Mouse (Mus musculus): ENCODE measurements around the gene Emsy. TPM values are rescaled to one million over a fixed set of nuclear protein-coding genes. Genes with fewer than 3 reads are reported as not detected.
A peak's percentile ranks its signal among the peaks of the same experiment; 100 is the strongest.

Emsy gene
- polyA plus RNA-seq, 1 experiment from 2014 or later: 4.6 TPM

DNA sequence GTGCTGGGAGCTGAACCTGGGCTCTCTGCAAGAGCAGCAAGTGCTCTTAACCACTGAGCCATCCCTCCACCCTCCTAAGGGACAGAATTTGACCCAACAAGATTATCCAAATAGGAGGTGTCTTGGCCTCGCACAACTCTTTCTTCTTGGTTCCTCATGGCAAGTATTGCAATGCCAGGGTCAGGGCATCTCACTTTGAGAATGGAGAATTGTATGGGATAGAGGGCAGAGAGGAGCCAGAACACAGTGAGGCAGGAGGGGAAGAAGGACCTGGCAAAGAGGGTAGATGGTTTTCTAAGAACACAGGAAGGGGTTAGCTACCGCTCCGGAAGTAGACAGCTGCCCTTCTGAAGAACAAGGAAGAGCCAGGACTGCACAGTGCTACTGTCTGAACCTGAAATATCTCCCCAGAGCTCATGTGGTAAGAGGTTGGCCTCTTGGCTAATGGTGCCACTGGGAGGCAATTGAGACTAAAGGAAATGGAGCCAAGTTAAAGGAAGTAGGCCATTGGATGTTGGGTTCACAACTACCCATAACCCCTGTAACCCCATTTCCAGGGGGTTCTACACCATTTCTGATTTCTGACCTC lies 80.8 kb downstream of the Emsy start:
- Histone ChIP-seq H3K9me3 (replicated peaks) (no peaks in the 10 kb centered on the region), H3K4me3 (replicated peaks) (no peak overlapping the region), H3K4me2 (no peak overlapping the region), H3K9ac (no peak overlapping the region), H3K4me1 (replicated peaks) (peaks cover 15% of the 10 kb centered on the region), H3K36me3 (no peaks in the 10 kb centered on the region), H3K27me3 (no peaks in the 10 kb centered on the region), H3K27ac (no peak overlapping the region)
- 77% methylated on average over 3 of the region's 3 CpGs for WGBS (ENCODE audit: insufficient replicate concordance)
- no peak for ATAC-seq (ENCODE audit: low read depth)
- DNase-seq: no peak

DNA sequence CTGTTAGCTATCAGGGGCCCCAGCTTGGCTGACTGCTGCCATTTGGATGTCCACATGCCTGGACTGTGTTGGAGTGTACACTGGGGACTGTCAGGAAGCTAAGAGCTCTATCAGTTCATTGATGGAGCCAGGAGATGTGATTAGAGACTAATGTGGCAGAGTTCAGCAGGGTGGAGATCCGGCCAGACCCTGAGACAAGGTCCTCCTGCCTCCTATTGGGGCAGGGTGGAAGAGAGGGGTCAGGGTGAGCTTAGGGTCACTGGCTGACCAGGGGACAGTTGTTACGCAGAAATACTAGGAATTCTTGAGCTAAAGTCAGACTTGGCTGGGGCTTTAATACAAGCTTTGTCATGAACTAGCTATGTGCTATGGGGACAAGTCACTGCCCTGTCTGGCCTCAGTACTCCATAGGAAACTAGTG lies 81.8 kb downstream of the Emsy start:
- Histone ChIP-seq H3K4me3 (replicated peaks) (no peak overlapping the region), H3K4me2 (no peak overlapping the region), H3K4me1 (replicated peaks) (peaks cover 15% of the 10 kb centered on the region), H3K9ac (no peak overlapping the region), H3K27ac (no peak overlapping the region), H3K36me3 (no peaks in the 10 kb centered on the region), H3K27me3 (no peaks in the 10 kb centered on the region), H3K9me3 (replicated peaks) (no peaks in the 10 kb centered on the region)
- ATAC-seq (ENCODE audit: low read depth) (no peak), DNase-seq (no peak)
- WGBS (ENCODE audit: insufficient replicate concordance): 57% methylated on average over 2 of the region's 2 CpGs

DNA sequence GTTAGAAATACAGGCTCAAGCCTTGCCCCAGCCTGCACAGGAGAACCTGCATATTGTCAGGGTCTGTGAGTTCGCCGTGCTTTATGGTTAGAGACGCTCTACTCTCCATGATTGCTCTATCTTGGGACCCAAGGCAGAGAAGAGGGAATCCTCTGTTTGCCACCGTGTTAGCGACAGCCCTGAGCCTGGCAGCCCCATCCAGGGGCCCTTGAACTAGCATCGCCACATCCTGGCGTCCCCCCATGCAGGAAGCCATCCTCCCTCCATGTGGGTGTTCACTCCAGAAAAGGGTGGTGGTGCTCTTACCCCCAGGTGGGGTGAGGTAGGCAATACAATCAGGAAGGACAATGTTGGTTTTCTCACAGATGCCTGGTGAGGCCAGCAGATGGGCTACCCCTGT lies 82.3 kb downstream of the Emsy start:
- Histone ChIP-seq H3K9ac (no peak overlapping the region), H3K4me1 (replicated peaks) (peaks cover 15% of the 10 kb centered on the region), H3K36me3 (no peaks in the 10 kb centered on the region), H3K27ac (no peak overlapping the region), H3K9me3 (replicated peaks) (no peaks in the 10 kb centered on the region), H3K4me3 (replicated peaks) (no peak overlapping the region), H3K27me3 (no peaks in the 10 kb centered on the region), H3K4me2 (no peak overlapping the region)
- 62% methylated on average over 7 of the region's 7 CpGs for WGBS (ENCODE audit: insufficient replicate concordance)
- ATAC-seq (ENCODE audit: low read depth): no peak
- no peak for DNase-seq

GRCm38 (mm10) chr7:98573231-98573781 lies 83.3 kb downstream of the Emsy start:
- Histone ChIP-seq H3K27me3 (no peaks in the 10 kb centered on the region), H3K27ac (peak overlapping the region; percentile 65), H3K9ac (no peak overlapping the region), H3K4me1 (replicated peaks) (peaks cover 15% of the 10 kb centered on the region), H3K4me3 (replicated peaks) (no peak overlapping the region), H3K36me3 (no peaks in the 10 kb centered on the region), H3K9me3 (replicated peaks) (no peaks in the 10 kb centered on the region), H3K4me2 (no peak overlapping the region)
- DNase-seq: no peak
- 0 out of 2 replicates have a peak, but pooled peaks have one; percentile 36 for ATAC-seq (ENCODE audit: low read depth)
- WGBS (ENCODE audit: insufficient replicate concordance): 26% methylated on average over 10 of the region's 10 CpGs

DNA sequence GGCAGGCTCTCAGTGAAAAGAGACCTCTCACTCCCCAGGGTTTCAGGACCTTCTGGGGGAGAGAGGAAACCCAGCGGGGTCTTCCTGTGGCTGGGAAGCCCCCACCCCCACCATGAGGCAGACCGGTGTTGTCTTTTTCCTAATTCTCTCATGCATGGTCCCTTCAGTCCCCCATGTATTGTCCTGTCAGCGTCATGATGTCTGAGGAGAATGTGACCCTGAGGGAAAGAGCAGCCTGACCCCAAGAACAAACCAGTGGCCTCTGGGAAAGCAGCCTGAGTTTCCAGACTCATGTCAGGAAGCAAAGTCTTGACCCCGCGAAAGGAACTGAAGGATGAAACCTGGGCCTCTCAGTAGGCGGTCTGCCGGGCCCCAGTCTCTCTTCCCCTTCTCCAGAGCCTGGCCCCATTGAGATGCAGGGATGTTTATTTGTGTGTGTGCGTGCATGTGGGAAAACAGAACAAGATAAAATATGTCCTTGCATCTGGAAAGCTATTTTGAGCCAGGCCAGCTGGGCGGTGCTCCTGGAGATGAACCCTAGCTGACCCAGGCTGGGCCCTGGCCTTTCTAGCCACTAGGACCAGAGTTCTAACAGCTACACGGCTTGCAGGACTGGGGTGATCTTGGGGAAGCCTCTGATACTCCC lies 84.2 kb downstream of the Emsy start:
- H3K9ac ChIP-seq: no peak overlapping the region
- no peak for DNase-seq
- H3K27me3 ChIP-seq: no peaks in the 10 kb centered on the region
- H3K36me3 ChIP-seq: no peaks in the 10 kb centered on the region
- H3K4me1 ChIP-seq (replicated peaks): peaks cover 15% of the 10 kb centered on the region
- peak; percentile 61; the same call in 1 of the 2 replicates for ATAC-seq (ENCODE audit: low read depth)
- H3K27ac ChIP-seq: peak overlapping the region; percentile 65; the same call in 1 of the 2 replicates
- no peak overlapping the region for H3K4me2 ChIP-seq
- WGBS (ENCODE audit: insufficient replicate concordance): 33% methylated on average over 10 of the region's 10 CpGs
- H3K4me3 ChIP-seq (replicated peaks): no peak overlapping the region
- H3K9me3 ChIP-seq (replicated peaks): no peaks in the 10 kb centered on the region

- no peak overlapping the region for H3K27ac ChIP-seq
- H3K27me3 ChIP-seq: no peaks in the 10 kb centered on the region
- no peaks in the 10 kb centered on the region for H3K36me3 ChIP-seq
- DNase-seq (no peak), ATAC-seq (ENCODE audit: low read depth) (no peak)
- H3K4me2 ChIP-seq: no peak overlapping the region
- no peak overlapping the region for H3K9ac ChIP-seq
- H3K4me1 ChIP-seq (replicated peaks): peaks cover 15% of the 10 kb centered on the region
- H3K4me3 ChIP-seq (replicated peaks): no peak overlapping the region
- WGBS (ENCODE audit: insufficient replicate concordance): 58% methylated on average over 8 of the region's 8 CpGs
- H3K9me3 ChIP-seq (replicated peaks): no peaks in the 10 kb centered on the region
Observed at GRCm38 (mm10) chr7:98570824-98571505, 85.6 kb downstream of the Emsy start.

GRCm38 (mm10) chr7:98567056-98567455 lies 89.5 kb downstream of the Emsy start:
- DNase-seq (no peak), ATAC-seq (ENCODE audit: low read depth) (no peak)
- H3K36me3 ChIP-seq: no peaks in the 10 kb centered on the region
- H3K4me3 ChIP-seq (replicated peaks): no peak overlapping the region
- no peaks in the 10 kb centered on the region for H3K9me3 ChIP-seq (replicated peaks)
- H3K9ac ChIP-seq: no peak overlapping the region
- H3K27ac ChIP-seq: no peak overlapping the region
- 27% methylated on average over 5 of the region's 5 CpGs for WGBS (ENCODE audit: insufficient replicate concordance)
- peaks cover 10% of the 10 kb centered on the region for H3K4me1 ChIP-seq (replicated peaks)
- no peaks in the 10 kb centered on the region for H3K27me3 ChIP-seq
- no peak overlapping the region for H3K4me2 ChIP-seq

- Histone ChIP-seq H3K4me2 (no peak overlapping the region), H3K36me3 (no peaks in the 10 kb centered on the region), H3K9ac (no peak overlapping the region), H3K27me3 (no peaks in the 10 kb centered on the region), H3K9me3 (replicated peaks) (no peaks in the 10 kb centered on the region), H3K4me1 (replicated peaks) (peaks cover 5% of the 10 kb centered on the region), H3K27ac (peak overlapping the region; percentile 55), H3K4me3 (replicated peaks) (no peak overlapping the region)
- DNase-seq (peak; percentile 8), ATAC-seq (ENCODE audit: low read depth) (peak; percentile 82)
- WGBS (ENCODE audit: insufficient replicate concordance): 28% methylated on average over 9 of the region's 9 CpGs
Observed at GRCm38 (mm10) chr7:98564607-98565364, 91.8 kb downstream of the Emsy start.

DNA sequence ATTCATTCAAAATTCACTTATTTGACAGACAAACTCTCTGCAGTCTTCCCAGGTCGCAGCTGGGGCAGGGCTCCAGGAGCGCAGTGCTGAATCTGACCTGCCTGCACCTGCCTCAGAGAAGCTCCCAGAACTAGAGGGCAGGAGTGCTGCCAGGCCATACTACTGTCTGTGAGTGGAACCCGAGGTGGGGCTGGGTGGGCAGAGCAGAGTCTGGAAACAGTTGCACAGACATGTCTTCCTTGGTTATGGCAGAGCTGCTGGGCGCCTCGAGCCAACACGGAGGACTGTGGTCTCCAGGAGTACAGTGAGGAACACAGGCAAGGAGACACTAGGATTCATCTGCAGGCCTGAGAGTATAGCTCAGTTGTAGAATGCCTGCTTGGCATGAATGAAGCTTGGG lies 92.6 kb downstream of the Emsy start:
- WGBS (ENCODE audit: insufficient replicate concordance): 77% methylated on average over 6 of the region's 6 CpGs
- ATAC-seq (ENCODE audit: low read depth) (no peak), DNase-seq (no peak)
- peaks cover 5% of the 10 kb centered on the region for H3K4me1 ChIP-seq (replicated peaks)
- no peaks in the 10 kb centered on the region for H3K36me3 ChIP-seq
- H3K27ac ChIP-seq: peak overlapping the region; percentile 55
- H3K9me3 ChIP-seq (replicated peaks): no peaks in the 10 kb centered on the region
- no peaks in the 10 kb centered on the region for H3K27me3 ChIP-seq
- no peak overlapping the region for H3K9ac ChIP-seq
- no peak overlapping the region for H3K4me2 ChIP-seq
- no peak overlapping the region for H3K4me3 ChIP-seq (replicated peaks)

DNA sequence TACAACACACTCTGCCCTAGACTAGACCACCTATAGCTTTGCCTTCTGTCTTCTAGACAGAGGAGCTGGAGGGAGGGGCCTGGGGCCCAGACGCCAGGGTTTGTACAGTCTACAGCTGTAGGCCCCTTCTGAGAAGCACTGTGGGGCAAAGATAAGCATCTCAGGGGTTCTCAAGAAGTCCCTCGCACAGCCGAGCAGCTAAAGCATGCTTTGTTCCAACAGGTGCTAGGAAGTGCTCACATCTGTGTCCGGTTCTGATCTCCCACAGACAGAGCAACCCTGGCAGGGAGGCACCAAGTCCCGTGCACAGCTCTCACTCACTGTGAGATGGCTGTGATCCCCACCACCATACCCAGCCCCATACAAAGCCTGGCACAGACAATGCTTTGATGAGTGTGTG lies 93.6 kb downstream of the Emsy start:
- H3K9me3 ChIP-seq (replicated peaks): no peaks in the 10 kb centered on the region
- no peaks in the 10 kb centered on the region for H3K27me3 ChIP-seq
- WGBS (ENCODE audit: insufficient replicate concordance): 33% methylated on average over 5 of the region's 5 CpGs
- H3K4me1 ChIP-seq (replicated peaks): peaks cover 9% of the 10 kb centered on the region
- no peak overlapping the region for H3K4me3 ChIP-seq (replicated peaks)
- H3K4me2 ChIP-seq: no peak overlapping the region
- H3K36me3 ChIP-seq: no peaks in the 10 kb centered on the region
- ATAC-seq (ENCODE audit: low read depth): no peak
- no peak for DNase-seq
- no peak overlapping the region for H3K27ac ChIP-seq
- no peak overlapping the region for H3K9ac ChIP-seq

GRCm38 (mm10) chr7:98562186-98562585 lies 94.4 kb downstream of the Emsy start:
- Histone ChIP-seq H3K9me3 (replicated peaks) (no peaks in the 10 kb centered on the region), H3K27ac (no peak overlapping the region), H3K36me3 (no peaks in the 10 kb centered on the region), H3K4me2 (no peak overlapping the region), H3K4me3 (replicated peaks) (no peak overlapping the region), H3K4me1 (replicated peaks) (peaks cover 9% of the 10 kb centered on the region), H3K27me3 (no peaks in the 10 kb centered on the region), H3K9ac (no peak overlapping the region)
- 50% methylated on average over 8 of the region's 8 CpGs for WGBS (ENCODE audit: insufficient replicate concordance)
- ATAC-seq (ENCODE audit: low read depth): no peak
- DNase-seq: no peak
